Mouse (Mus musculus): ENCODE measurements around the gene Ntrk3. TPM values are rescaled to one million over a fixed set of nuclear protein-coding genes. Genes with fewer than 3 reads are reported as not detected.
A peak's percentile ranks its signal among the peaks of the same experiment; 100 is the strongest.

Gene Ntrk3
- polyA plus RNA-seq, 1 experiment from 2014 or later: 16.4 TPM

DNA sequence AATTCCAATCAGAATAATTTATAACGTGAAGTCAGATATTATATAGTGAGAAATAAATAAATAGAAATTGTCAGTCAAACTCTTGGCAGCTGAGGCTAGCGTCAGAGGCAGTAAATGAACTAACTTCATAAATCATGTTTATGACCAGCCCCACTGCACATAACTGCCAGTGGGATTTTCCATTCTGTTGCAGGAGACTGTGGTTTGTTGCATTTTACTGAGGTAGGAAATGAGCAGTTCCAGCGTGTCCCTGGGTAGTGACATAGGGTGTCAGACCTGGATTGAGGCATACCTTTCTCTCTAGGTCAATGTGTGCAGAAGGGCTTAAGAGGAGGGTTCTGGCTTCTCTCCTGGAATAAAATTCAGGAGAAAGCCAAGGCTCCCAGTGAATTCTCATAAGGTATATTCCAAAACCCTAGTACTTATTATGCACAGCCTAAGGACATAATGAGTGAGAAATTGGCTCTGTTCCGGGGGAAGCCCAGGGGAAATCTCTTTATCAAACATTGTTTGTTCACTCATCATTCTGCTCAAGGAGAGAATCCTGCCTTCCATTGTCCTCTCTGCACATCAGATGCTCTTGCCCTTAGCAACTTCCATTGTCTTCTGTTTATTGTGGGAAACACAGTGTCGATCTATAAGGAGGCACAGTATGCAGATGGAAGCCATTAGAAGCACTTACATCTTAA, 565.4 kb downstream of the Ntrk3 start:
- Histone ChIP-seq H3K4me2 (ENCODE audit: low read length) (no peak overlapping the region), H3K27ac (ENCODE audit: low read depth, low read length) (no peak overlapping the region), H3K27me3 (replicated peaks; ENCODE audit: control insufficient read depth, insufficient read depth, low read length) (no peaks in the 10 kb centered on the region), H3K4me3 (ENCODE audit: low read depth, low read length) (no peak overlapping the region), H3K4me1 (ENCODE audit: control insufficient read depth, insufficient read depth, low read length) (no peaks in the 10 kb centered on the region), H3K9ac (ENCODE audit: low read length) (no peak overlapping the region), H3K9me3 (replicated peaks; ENCODE audit: control insufficient read depth, low read length) (no peaks in the 10 kb centered on the region), H3K36me3 (ENCODE audit: control insufficient read depth, insufficient read depth, low read length) (no peaks in the 10 kb centered on the region)
- DNase-seq (ENCODE audit: low spot score) (no peak), ATAC-seq (no peak)
- 85% methylated on average over 5 of the region's 5 CpGs for WGBS

DNA sequence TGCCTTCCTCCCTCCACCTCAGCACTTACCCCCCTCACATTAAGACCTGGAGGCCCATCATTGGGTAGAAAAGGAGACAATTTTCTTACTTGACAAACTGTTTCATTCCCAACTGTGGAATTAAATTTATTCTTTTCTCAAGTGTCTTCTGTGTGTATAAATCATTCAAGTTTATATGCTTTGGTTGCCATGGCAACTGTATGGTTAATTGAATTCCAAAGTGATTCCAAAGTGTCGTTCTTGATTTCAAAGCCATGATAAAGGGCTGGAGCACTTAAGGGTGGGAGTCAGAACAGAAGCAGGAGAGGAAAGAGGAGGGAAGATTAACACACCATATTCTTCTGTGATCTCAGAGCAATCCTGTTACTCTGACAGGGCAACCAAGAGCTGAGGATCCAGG, 572.3 kb downstream of the Ntrk3 start:
- no peak overlapping the region for H3K9ac ChIP-seq (ENCODE audit: low read length)
- H3K4me1 ChIP-seq (ENCODE audit: control insufficient read depth, insufficient read depth, low read length): no peaks in the 10 kb centered on the region
- no peaks in the 10 kb centered on the region for H3K36me3 ChIP-seq (ENCODE audit: control insufficient read depth, insufficient read depth, low read length)
- H3K27me3 ChIP-seq (replicated peaks; ENCODE audit: control insufficient read depth, insufficient read depth, low read length): no peaks in the 10 kb centered on the region
- H3K4me2 ChIP-seq (ENCODE audit: low read length): no peak overlapping the region
- ATAC-seq (no peak), DNase-seq (ENCODE audit: low spot score) (peak; percentile 60)
- H3K27ac ChIP-seq (ENCODE audit: low read depth, low read length): no peak overlapping the region
- H3K4me3 ChIP-seq (ENCODE audit: low read depth, low read length): no peak overlapping the region
- WGBS: 24% methylated on average over 1 of the region's 1 CpGs
- H3K9me3 ChIP-seq (replicated peaks; ENCODE audit: control insufficient read depth, low read length): no peaks in the 10 kb centered on the region

DNA sequence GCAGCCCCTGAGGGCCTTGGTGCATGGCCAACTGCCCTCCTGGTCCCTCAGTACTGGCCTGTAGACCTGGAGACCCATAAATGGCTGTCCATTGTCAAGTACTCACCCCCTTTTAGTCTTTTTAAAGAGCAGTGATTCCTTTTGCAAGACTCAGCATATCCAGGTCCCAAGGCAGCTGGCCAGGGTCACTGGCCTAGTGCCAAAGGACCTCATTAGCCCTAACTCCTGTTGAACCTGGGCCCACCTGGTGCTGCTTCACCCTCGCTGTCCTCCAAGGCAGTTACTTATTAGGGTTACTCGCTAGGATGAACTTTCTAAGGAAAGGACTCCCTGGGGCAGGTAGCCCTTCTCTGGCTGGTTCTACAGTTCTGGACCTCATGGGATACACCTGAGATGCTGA, 579.9 kb downstream of the Ntrk3 start:
- 74% methylated on average over 2 of the region's 2 CpGs for WGBS
- no peak overlapping the region for H3K4me2 ChIP-seq (ENCODE audit: low read length)
- ATAC-seq: no peak

DNA sequence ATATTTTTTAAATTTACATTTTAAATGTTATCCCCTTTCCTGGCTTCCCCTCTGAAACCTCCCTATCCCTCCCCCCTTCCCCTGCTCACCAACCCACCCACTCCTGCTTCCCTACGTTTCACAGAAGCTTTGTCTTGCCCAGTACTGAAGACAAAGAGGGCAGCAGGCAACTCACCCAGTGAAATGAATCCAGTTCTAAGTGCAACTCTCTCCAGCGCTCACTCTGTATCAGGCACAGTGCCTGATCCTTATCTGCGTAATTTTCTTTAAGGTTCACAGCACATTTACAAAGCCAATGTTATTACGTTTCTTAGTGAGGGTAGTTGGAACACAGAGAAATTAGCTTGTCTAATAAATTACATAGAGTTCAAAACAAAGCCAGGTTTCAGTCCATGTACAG, 592.6 kb downstream of the Ntrk3 start:
- Histone ChIP-seq H3K4me2 (ENCODE audit: low read length) (no peak overlapping the region), H3K4me1 (ENCODE audit: control insufficient read depth, insufficient read depth, low read length) (no peaks in the 10 kb centered on the region), H3K4me3 (ENCODE audit: low read depth, low read length) (no peak overlapping the region), H3K9ac (ENCODE audit: low read length) (no peak overlapping the region), H3K9me3 (replicated peaks; ENCODE audit: control insufficient read depth, low read length) (no peaks in the 10 kb centered on the region), H3K27ac (ENCODE audit: low read depth, low read length) (no peak overlapping the region), H3K27me3 (replicated peaks; ENCODE audit: control insufficient read depth, insufficient read depth, low read length) (no peaks in the 10 kb centered on the region), H3K36me3 (ENCODE audit: control insufficient read depth, insufficient read depth, low read length) (no peaks in the 10 kb centered on the region)
- 15% methylated on average over 4 of the region's 4 CpGs for WGBS
- ATAC-seq: peak; percentile 26; the same call in 1 of the 2 replicates
- peak; percentile 23 for DNase-seq (ENCODE audit: low spot score)

More for the DNA sequence above, 579.9 kb downstream of the Ntrk3 start:
- H3K9ac ChIP-seq (ENCODE audit: low read length): no peak overlapping the region
- no peaks in the 10 kb centered on the region for H3K27me3 ChIP-seq (replicated peaks; ENCODE audit: control insufficient read depth, insufficient read depth, low read length)
- no peak overlapping the region for H3K27ac ChIP-seq (ENCODE audit: low read depth, low read length)
- no peaks in the 10 kb centered on the region for H3K9me3 ChIP-seq (replicated peaks; ENCODE audit: control insufficient read depth, low read length)
- no peaks in the 10 kb centered on the region for H3K36me3 ChIP-seq (ENCODE audit: control insufficient read depth, insufficient read depth, low read length)
- H3K4me1 ChIP-seq (ENCODE audit: control insufficient read depth, insufficient read depth, low read length): no peaks in the 10 kb centered on the region
- H3K4me3 ChIP-seq (ENCODE audit: low read depth, low read length): no peak overlapping the region
- DNase-seq (ENCODE audit: low spot score): no peak

DNA sequence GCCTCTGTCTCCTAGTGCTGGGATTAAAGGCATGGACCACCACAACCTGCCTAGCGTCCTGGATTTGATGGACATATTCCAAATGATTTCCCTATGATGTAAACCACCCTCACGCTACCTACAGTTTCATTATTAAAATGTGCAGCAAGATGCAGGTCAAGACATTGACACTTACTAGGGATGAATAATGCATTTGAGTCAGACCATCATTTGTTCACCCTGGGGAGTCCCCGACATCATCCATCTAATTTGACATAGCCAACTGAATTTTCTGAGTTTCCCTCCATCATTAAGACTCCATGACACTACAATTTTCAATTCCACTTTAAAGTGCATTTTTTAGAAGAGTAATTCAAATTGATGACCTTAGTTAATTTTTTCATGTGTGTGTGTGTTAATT, 593.0 kb downstream of the Ntrk3 start:
- ATAC-seq: no peak
- Histone ChIP-seq H3K4me3 (ENCODE audit: low read depth, low read length) (no peak overlapping the region), H3K4me2 (ENCODE audit: low read length) (no peak overlapping the region), H3K9ac (ENCODE audit: low read length) (no peak overlapping the region), H3K36me3 (ENCODE audit: control insufficient read depth, insufficient read depth, low read length) (no peaks in the 10 kb centered on the region), H3K27ac (ENCODE audit: low read depth, low read length) (no peak overlapping the region), H3K9me3 (replicated peaks; ENCODE audit: control insufficient read depth, low read length) (no peaks in the 10 kb centered on the region), H3K4me1 (ENCODE audit: control insufficient read depth, insufficient read depth, low read length) (no peaks in the 10 kb centered on the region), H3K27me3 (replicated peaks; ENCODE audit: control insufficient read depth, insufficient read depth, low read length) (no peaks in the 10 kb centered on the region)
- WGBS: 57% methylated on average over 3 of the region's 3 CpGs
- no peak for DNase-seq (ENCODE audit: low spot score)

DNA sequence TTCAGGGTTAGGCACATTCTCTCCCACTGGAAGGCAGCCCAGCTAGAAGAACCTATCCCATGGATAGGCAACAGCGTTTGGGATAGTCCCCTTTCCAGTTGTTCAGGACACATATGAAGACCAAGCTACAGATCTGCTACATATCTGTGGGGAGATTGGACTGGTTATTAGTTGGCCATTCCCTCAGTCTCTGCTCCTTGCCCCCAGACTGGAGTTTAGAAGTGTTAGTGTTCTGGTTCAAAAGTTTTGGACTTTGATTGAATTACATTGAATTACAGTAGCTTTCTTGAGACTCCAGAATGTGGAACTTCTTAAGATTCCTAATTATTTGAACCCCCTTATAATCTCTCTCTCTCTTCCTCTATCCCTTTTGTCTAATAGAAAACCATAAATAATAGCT, 607.8 kb downstream of the Ntrk3 start:
- H3K36me3 ChIP-seq (ENCODE audit: control insufficient read depth, insufficient read depth, low read length): no peaks in the 10 kb centered on the region
- H3K9me3 ChIP-seq (replicated peaks; ENCODE audit: control insufficient read depth, low read length): no peaks in the 10 kb centered on the region
- 78% methylated on average over 1 of the region's 1 CpGs for WGBS
- no peak overlapping the region for H3K4me2 ChIP-seq (ENCODE audit: low read length)
- H3K4me3 ChIP-seq (ENCODE audit: low read depth, low read length): no peak overlapping the region
- DNase-seq (ENCODE audit: low spot score): no peak
- no peak overlapping the region for H3K27ac ChIP-seq (ENCODE audit: low read depth, low read length)
- H3K4me1 ChIP-seq (ENCODE audit: control insufficient read depth, insufficient read depth, low read length): no peaks in the 10 kb centered on the region
- ATAC-seq: no peak
- no peaks in the 10 kb centered on the region for H3K27me3 ChIP-seq (replicated peaks; ENCODE audit: control insufficient read depth, insufficient read depth, low read length)
- no peak overlapping the region for H3K9ac ChIP-seq (ENCODE audit: low read length)

Other genes with a start within 250 kb of the Ntrk3 start
- 75.4 and 88.2 TPM in 2 replicates for gene Mrps11, start 45.1 kb upstream of the Ntrk3 start, polyA plus RNA-seq (2014; fragmentation: Nextera tagmentation; extraction: Ambion mirVana)
- gene Mrpl46, start 45.5 kb upstream of the Ntrk3 start, polyA plus RNA-seq (2014; fragmentation: Nextera tagmentation; extraction: Ambion mirVana): 65.2 and 71.4 TPM in 2 replicates
- gene Det1, start 109.3 kb upstream of the Ntrk3 start, polyA plus RNA-seq (2014; fragmentation: Nextera tagmentation; extraction: Ambion mirVana): 18.7 and 20.5 TPM in 2 replicates
- 42.2 and 44.0 TPM in 2 replicates for gene Aen, start 157.8 kb upstream of the Ntrk3 start, polyA plus RNA-seq (2014; fragmentation: Nextera tagmentation; extraction: Ambion mirVana)
- 0.65 and 1.6 TPM in 2 replicates for gene Isg20, start 175.4 kb upstream of the Ntrk3 start, polyA plus RNA-seq (2014; fragmentation: Nextera tagmentation; extraction: Ambion mirVana)